31 mouse cellular contexts compared by ENCODE assay signal in the genomic region with DNA sequence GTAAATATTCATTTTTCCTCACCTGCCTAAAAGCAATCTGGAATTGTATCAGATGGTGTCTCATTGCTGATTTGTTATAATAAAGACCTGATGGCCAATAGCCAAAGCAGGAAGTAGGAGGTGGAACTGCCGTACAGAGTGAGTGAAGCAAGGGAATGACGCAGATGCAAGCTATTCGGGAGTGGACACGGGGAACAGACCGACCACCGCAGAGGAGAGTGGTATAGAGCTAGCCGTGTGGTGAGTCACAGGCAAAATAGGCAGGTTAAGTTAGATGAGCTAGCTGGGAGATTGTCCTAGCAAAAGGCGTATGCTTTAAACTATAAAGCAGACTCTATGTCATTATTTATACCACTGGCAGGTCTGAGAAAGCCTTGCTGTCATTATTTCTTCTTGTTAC. TPM values are rescaled to one million over a fixed set of nuclear protein-coding genes. Genes with fewer than 3 reads are reported as not detected.
DNase-seq lines count a peak whose midpoint lies in the region; ATAC-seq and TF ChIP-seq lines count a peak whose summit lies in the region.
"Had no signal": no experiment of that assay in that cellular context is flagged by ENCODE, and none has a peak within 500 bp of the region (broad histone marks: within the 10 kb centered on the region; RNA-seq: fewer than 3 reads in every experiment).

No protein-coding gene starts in this region.

- no peak for TF ChIP-seq POLR2A in cortical plate, adult 2 months (IDR thresholded peaks at IDR 0.05; ENCODE audit: extremely low read depth, insufficient read depth, low read length)

- WGBS in heart, embryonic 13.5 days = 76% methylated on average over 8 of the region's 8 CpGs
- WGBS in forebrain, embryonic 13.5 days = 92% methylated on average over 8 of the region's 8 CpGs

- H3K27me3 ChIP-seq in heart, embryonic 13.5 days (replicated peaks) = no peaks in the 10 kb centered on the region
- no peaks in the 10 kb centered on the region for H3K27me3 ChIP-seq in forebrain, embryonic 13.5 days
- H3K27me3 ChIP-seq: CH12.LX; embryonic facial prominence, embryonic 13.5 days; forebrain, embryonic 12.5 days; hindbrain, embryonic 13.5 days; intestine, embryonic 15.5 days had no signal

- peaks cover 30% of the 10 kb centered on the region for H3K4me1 ChIP-seq in heart, embryonic 13.5 days
- H3K4me1 ChIP-seq in cortical plate, adult 2 months (ENCODE audit: control insufficient read depth, insufficient read depth, low read length) = no peaks in the 10 kb centered on the region; the same call in 1 of the 2 replicates
- peaks cover 3% of the 10 kb centered on the region; the same call in 1 of the 2 replicates for H3K4me1 ChIP-seq in forebrain, embryonic 13.5 days
- H3K4me1 ChIP-seq: embryonic facial prominence, embryonic 10.5 days; embryonic facial prominence, embryonic 13.5 days; heart, embryonic 10.5 days; hindbrain, embryonic 10.5 days; intestine, embryonic 15.5 days had no signal

- no peak overlapping the region for H3K9ac ChIP-seq in heart, embryonic 13.5 days
- no peak overlapping the region for H3K9ac ChIP-seq in forebrain, embryonic 13.5 days
- H3K9ac ChIP-seq: embryonic facial prominence, embryonic 13.5 days; forebrain, embryonic 12.5 days; hindbrain, embryonic 13.5 days; intestine, embryonic 15.5 days had no signal

- no peak overlapping the region for H3K4me3 ChIP-seq in heart, embryonic 13.5 days
- H3K4me3 ChIP-seq in cortical plate, adult 2 months (ENCODE audit: insufficient read depth, low read length) = peak overlapping the region; percentile 3; the same call in 1 of the 2 replicates
- H3K4me3 ChIP-seq in forebrain, embryonic 13.5 days = no peak overlapping the region
- H3K4me3 ChIP-seq: embryonic facial prominence, embryonic 10.5 days; embryonic facial prominence, embryonic 13.5 days; erythroblast, embryonic 14.5 days; forebrain, embryonic 12.5 days; gastrocnemius, adult 2 months; heart, adult 2 months; heart, embryonic 10.5 days; hindbrain, embryonic 10.5 days; hindbrain, embryonic 13.5 days; intestine, embryonic 15.5 days had no signal

- TF ChIP-seq CTCF in cortical plate, adult 2 months (IDR thresholded peaks at IDR 0.05; ENCODE audit: extremely low read depth, insufficient read depth, low read length) = no peak

- ATAC-seq in heart, embryonic 13.5 days (ENCODE audit: extremely low read depth, insufficient number of reproducible peaks, low FRiP score, low TSS enrichment) = no peak
- no peak for ATAC-seq in forebrain, embryonic 13.5 days
- ATAC-seq: hindbrain, embryonic 16.5 days; intestine, embryonic 15.5 days had no signal

- no peaks in the 10 kb centered on the region for H3K9me3 ChIP-seq in heart, embryonic 13.5 days
- H3K9me3 ChIP-seq in forebrain, embryonic 13.5 days (replicated peaks) = no peaks in the 10 kb centered on the region
- H3K9me3 ChIP-seq: embryonic facial prominence, embryonic 10.5 days; embryonic facial prominence, embryonic 13.5 days; forebrain, embryonic 12.5 days; G1E; heart, embryonic 10.5 days; hindbrain, embryonic 10.5 days; hindbrain, embryonic 13.5 days; intestine, embryonic 15.5 days had no signal

- no peaks in the 10 kb centered on the region for H3K36me3 ChIP-seq in heart, embryonic 13.5 days
- H3K36me3 ChIP-seq in forebrain, embryonic 13.5 days (ENCODE audit: poor library complexity, severe bottlenecking) = no peaks in the 10 kb centered on the region
- H3K36me3 ChIP-seq: embryonic facial prominence, embryonic 10.5 days; embryonic facial prominence, embryonic 13.5 days; forebrain, embryonic 12.5 days; G1E; heart, embryonic 10.5 days; hindbrain, embryonic 10.5 days; hindbrain, embryonic 13.5 days; intestine, embryonic 15.5 days had no signal

- no peak for DNase-seq in heart, adult 11 months
- DNase-seq in 3134 (ENCODE audit: extremely low read depth, insufficient read length, low spot score) (peak; percentile 9), 3T3-L1 (ENCODE audit: low read depth, low spot score) (peak; percentile 60)
- DNase-seq: adrenal gland, adult 2 months; adrenal gland, postnatal 14 days; B cell, adult 2 months; cerebellum, adult 2 months; cerebellum, adult 9-11 months; cerebellum, postnatal 25 days; embryo, embryonic 11 days; gastrocnemius, adult 2 months; gastrocnemius, postnatal 14 days; heart, adult 2 months; heart, postnatal 10 days; heart, postnatal 36 days; kidney, adult 11 months; kidney, adult 8-10 months had no signal

- peak overlapping the region; percentile 36; the same call in 1 of the 2 replicates for H3K27ac ChIP-seq in heart, embryonic 13.5 days (replicated peaks)
- H3K27ac ChIP-seq in cortical plate, adult 2 months (ENCODE audit: insufficient read depth, low read length) = no peak overlapping the region
- no peak overlapping the region for H3K27ac ChIP-seq in forebrain, embryonic 13.5 days
- H3K27ac ChIP-seq: embryonic facial prominence, embryonic 10.5 days; embryonic facial prominence, embryonic 13.5 days; forebrain, embryonic 12.5 days; gastrocnemius, adult 2 months; heart, adult 2 months; heart, embryonic 10.5 days; hindbrain, embryonic 10.5 days; hindbrain, embryonic 13.5 days; intestine, embryonic 15.5 days had no signal

- H3K4me2 ChIP-seq in heart, embryonic 13.5 days = no peak overlapping the region
- no peak overlapping the region for H3K4me2 ChIP-seq in forebrain, embryonic 13.5 days
- H3K4me2 ChIP-seq: embryonic facial prominence, embryonic 13.5 days; forebrain, embryonic 12.5 days; hindbrain, embryonic 13.5 days; intestine, embryonic 15.5 days had no signal

RNA-seq across cellular contexts. Expression of gene Naf1, which starts 46.1 kb away (rescaled TPM):
- 1.8 and 2.4 TPM in 2 replicates for polyA plus RNA-seq in heart, embryonic 13.5 days (2015; fragmentation: Nextera tagmentation; extraction: Ambion mirVana)
- 10.3 and 10.7 TPM in 2 replicates for polyA plus RNA-seq in cortical plate, adult 2 months (2012; rRNA removed)
- polyA plus RNA-seq in forebrain, embryonic 13.5 days (2015; fragmentation: Nextera tagmentation; extraction: Ambion mirVana) = 2.6 and 2.7 TPM in 2 replicates
